Mouse (Mus musculus) lung, postnatal 0 days (tissue): Measurements from ENCODE around the gene Duoxa2.

ENCODE experiments used
- CTCF ChIP-seq: IDR thresholded peaks from 2 replicates; pipeline ENCODE4 v1.5.1; 2016; ENCODE audit warnings: antibody characterized with exemption, mild to moderate bottlenecking
- EP300 ChIP-seq: IDR thresholded peaks from 2 replicates; pipeline ENCODE4 v1.6.1; 2016; ENCODE audit warnings: antibody characterized with exemption, mild to moderate bottlenecking, control low read depth

DNA sequence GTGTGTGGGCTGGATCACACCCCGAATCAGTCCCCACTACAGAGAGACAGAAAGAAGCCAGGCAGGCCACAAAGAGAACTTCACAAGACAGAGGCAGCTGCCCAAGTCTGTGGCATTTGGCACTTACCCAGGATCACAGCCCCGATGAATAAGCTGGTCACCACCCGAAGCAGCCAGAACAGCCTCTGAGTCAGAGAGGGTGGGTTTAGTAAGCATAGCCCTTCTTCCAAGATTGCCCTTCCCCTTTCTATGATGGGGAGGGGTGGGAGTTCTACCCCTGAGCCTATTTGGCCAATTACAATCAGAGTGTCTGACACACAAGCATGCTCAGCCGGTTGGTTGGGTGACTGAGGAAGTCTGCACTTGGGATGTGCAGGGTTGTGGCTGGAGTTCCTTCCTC is 7.5 kb downstream of the Duoxa2 start:
- TF ChIP-seq EP300 (no peak), CTCF (no peak)
